Mouse (Mus musculus): ENCODE measurements around the gene Gm21954. TPM values are rescaled to one million over a fixed set of nuclear protein-coding genes. Genes with fewer than 3 reads are reported as not detected.

Gene Gm21954
- polyA plus RNA-seq, 1 experiment from 2014 or later: not detected

- WGBS: 32% methylated on average over 9 of the region's 9 CpGs
- Histone ChIP-seq H3K4me3 (ENCODE audit: low read depth, low read length) (no peak overlapping the region), H3K27ac (ENCODE audit: low read depth, low read length) (no peak overlapping the region), H3K36me3 (ENCODE audit: control insufficient read depth, insufficient read depth, low read length) (peaks cover 17% of the 10 kb centered on the region), H3K4me2 (ENCODE audit: low read length) (no peak overlapping the region), H3K9ac (ENCODE audit: low read length) (no peak overlapping the region), H3K27me3 (replicated peaks; ENCODE audit: control insufficient read depth, insufficient read depth, low read length) (no peaks in the 10 kb centered on the region), H3K9me3 (replicated peaks; ENCODE audit: control insufficient read depth, low read length) (no peaks in the 10 kb centered on the region), H3K4me1 (ENCODE audit: control insufficient read depth, insufficient read depth, low read length) (no peaks in the 10 kb centered on the region)
- DNase-seq (ENCODE audit: low spot score) (peak; percentile 19), ATAC-seq (no peak)
Measured at GRCm38 (mm10) chr3:55496462-55496941, 24.5 kb upstream of the Gm21954 start.

DNA sequence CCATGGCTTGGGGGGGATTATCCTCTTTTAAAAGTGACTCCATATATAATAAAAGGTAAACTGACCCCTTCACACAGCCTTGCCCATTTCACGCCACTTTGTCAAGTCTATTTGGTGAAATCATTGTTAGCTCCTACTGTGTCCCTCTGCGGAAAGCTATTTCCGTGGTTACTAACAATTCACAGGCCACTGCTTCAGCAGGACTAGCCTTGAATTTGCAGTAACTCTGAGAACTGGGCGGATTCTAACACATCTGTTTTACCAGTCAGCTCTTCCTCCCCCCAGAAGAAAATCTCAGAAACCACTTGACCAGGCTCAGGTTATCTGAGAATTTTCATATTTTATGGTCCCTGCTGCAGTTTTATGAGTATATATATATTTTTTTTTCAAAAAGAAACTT, 23.9 kb upstream of the Gm21954 start:
- ATAC-seq: no peak
- no peak for DNase-seq (ENCODE audit: low spot score)

DNA sequence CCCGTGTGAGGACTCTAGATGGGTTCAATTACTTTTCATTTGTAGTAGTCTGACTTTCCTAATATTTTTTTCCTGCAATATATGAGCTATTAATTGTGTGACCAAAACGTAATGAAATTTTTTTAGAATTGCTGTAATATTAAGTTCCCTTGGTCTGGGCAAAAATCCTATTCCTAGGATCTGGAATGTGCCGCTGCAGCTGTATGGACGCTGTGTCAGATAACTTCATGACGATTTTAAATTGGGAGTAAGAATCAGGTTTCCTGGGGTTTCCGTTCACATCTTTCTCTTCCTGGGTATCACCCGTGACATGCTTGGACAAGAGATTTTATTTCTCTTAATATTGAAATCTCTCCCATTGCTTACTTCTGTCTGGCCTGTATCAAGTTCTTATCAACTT, 23.2 kb upstream of the Gm21954 start:
- 93% methylated on average over 7 of the region's 7 CpGs for WGBS
- peaks cover 25% of the 10 kb centered on the region for H3K36me3 ChIP-seq (ENCODE audit: control insufficient read depth, insufficient read depth, low read length)
- no peaks in the 10 kb centered on the region for H3K4me1 ChIP-seq (ENCODE audit: control insufficient read depth, insufficient read depth, low read length)
- H3K9me3 ChIP-seq (replicated peaks; ENCODE audit: control insufficient read depth, low read length): no peaks in the 10 kb centered on the region
- no peak overlapping the region for H3K4me3 ChIP-seq (ENCODE audit: low read depth, low read length)
- H3K27ac ChIP-seq (ENCODE audit: low read depth, low read length): no peak overlapping the region
- ATAC-seq (no peak), DNase-seq (ENCODE audit: low spot score) (no peak)
- no peak overlapping the region for H3K9ac ChIP-seq (ENCODE audit: low read length)
- no peak overlapping the region for H3K4me2 ChIP-seq (ENCODE audit: low read length)
- no peaks in the 10 kb centered on the region for H3K27me3 ChIP-seq (replicated peaks; ENCODE audit: control insufficient read depth, insufficient read depth, low read length)

More for the DNA sequence above, 23.9 kb upstream of the Gm21954 start:
- 34% methylated on average over 4 of the region's 4 CpGs for WGBS
- Histone ChIP-seq H3K4me3 (ENCODE audit: low read depth, low read length) (no peak overlapping the region), H3K27ac (ENCODE audit: low read depth, low read length) (no peak overlapping the region), H3K4me2 (ENCODE audit: low read length) (no peak overlapping the region), H3K27me3 (replicated peaks; ENCODE audit: control insufficient read depth, insufficient read depth, low read length) (no peaks in the 10 kb centered on the region), H3K36me3 (ENCODE audit: control insufficient read depth, insufficient read depth, low read length) (peaks cover 24% of the 10 kb centered on the region), H3K9ac (ENCODE audit: low read length) (no peak overlapping the region), H3K4me1 (ENCODE audit: control insufficient read depth, insufficient read depth, low read length) (no peaks in the 10 kb centered on the region), H3K9me3 (replicated peaks; ENCODE audit: control insufficient read depth, low read length) (no peaks in the 10 kb centered on the region)

DNA sequence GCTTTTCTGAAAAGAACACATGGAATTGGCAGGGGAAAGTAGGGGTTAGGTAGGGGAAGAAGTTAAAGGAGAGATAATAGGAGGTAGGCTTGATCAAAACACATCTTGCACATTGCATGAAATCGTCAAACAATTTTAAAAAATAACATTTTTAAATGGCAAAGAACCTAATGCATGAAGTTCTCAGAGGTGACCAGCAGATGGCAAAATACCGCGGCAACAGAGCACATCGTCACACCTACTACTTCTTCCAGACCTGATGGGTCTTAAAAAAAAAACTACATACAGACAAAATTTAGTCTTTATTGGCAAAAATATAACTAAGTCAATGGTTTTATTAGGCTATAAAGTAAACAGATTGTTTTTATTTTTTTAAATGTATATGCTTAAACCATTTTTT, 22.3 kb upstream of the Gm21954 start:
- WGBS: 46% methylated on average over 4 of the region's 4 CpGs
- no peak for DNase-seq (ENCODE audit: low spot score)

DNA sequence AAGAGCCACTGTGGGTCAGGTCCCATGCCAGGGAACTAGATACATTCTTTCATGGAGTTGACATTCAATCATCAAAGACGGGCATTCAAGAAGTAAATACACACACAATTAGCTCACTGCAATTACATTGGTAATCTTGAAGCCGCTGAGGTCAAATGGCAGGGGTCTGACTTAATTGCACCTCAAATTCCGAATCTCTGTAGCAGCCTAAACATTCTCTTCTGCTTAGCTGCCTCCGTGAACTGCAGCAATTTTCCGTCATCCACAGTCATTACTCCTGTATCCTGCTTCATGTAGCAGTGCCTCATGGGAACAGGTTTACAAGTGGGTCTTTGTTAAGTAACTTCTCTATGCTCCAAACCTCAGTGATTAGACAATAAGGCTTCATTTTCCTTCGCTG, 20.0 kb upstream of the Gm21954 start:
- Histone ChIP-seq H3K4me1 (ENCODE audit: control insufficient read depth, insufficient read depth, low read length) (no peaks in the 10 kb centered on the region), H3K27me3 (replicated peaks; ENCODE audit: control insufficient read depth, insufficient read depth, low read length) (no peaks in the 10 kb centered on the region), H3K9me3 (replicated peaks; ENCODE audit: control insufficient read depth, low read length) (no peaks in the 10 kb centered on the region), H3K4me2 (ENCODE audit: low read length) (no peak overlapping the region), H3K36me3 (ENCODE audit: control insufficient read depth, insufficient read depth, low read length) (peaks cover 43% of the 10 kb centered on the region), H3K27ac (ENCODE audit: low read depth, low read length) (no peak overlapping the region), H3K4me3 (ENCODE audit: low read depth, low read length) (no peak overlapping the region), H3K9ac (ENCODE audit: low read length) (no peak overlapping the region)
- 11% methylated on average over 6 of the region's 6 CpGs for WGBS
- DNase-seq (ENCODE audit: low spot score) (peak; percentile 12), ATAC-seq (no peak)

More for the DNA sequence above, 22.3 kb upstream of the Gm21954 start:
- Histone ChIP-seq H3K4me1 (ENCODE audit: control insufficient read depth, insufficient read depth, low read length) (no peaks in the 10 kb centered on the region), H3K4me2 (ENCODE audit: low read length) (no peak overlapping the region), H3K36me3 (ENCODE audit: control insufficient read depth, insufficient read depth, low read length) (peaks cover 28% of the 10 kb centered on the region), H3K27ac (ENCODE audit: low read depth, low read length) (no peak overlapping the region), H3K9me3 (replicated peaks; ENCODE audit: control insufficient read depth, low read length) (no peaks in the 10 kb centered on the region), H3K4me3 (ENCODE audit: low read depth, low read length) (no peak overlapping the region), H3K27me3 (replicated peaks; ENCODE audit: control insufficient read depth, insufficient read depth, low read length) (no peaks in the 10 kb centered on the region), H3K9ac (ENCODE audit: low read length) (no peak overlapping the region)
- ATAC-seq: 0 out of 2 replicates have a peak, but pooled peaks have one; percentile 29

- Histone ChIP-seq H3K27me3 (replicated peaks; ENCODE audit: control insufficient read depth, insufficient read depth, low read length) (no peaks in the 10 kb centered on the region), H3K36me3 (ENCODE audit: control insufficient read depth, insufficient read depth, low read length) (peaks cover 59% of the 10 kb centered on the region), H3K9ac (ENCODE audit: low read length) (no peak overlapping the region), H3K4me3 (ENCODE audit: low read depth, low read length) (no peak overlapping the region), H3K27ac (ENCODE audit: low read depth, low read length) (no peak overlapping the region), H3K4me1 (ENCODE audit: control insufficient read depth, insufficient read depth, low read length) (no peaks in the 10 kb centered on the region), H3K4me2 (ENCODE audit: low read length) (no peak overlapping the region), H3K9me3 (replicated peaks; ENCODE audit: control insufficient read depth, low read length) (no peaks in the 10 kb centered on the region)
- 84% methylated on average over 12 of the region's 12 CpGs for WGBS
- ATAC-seq (no peak), DNase-seq (ENCODE audit: low spot score) (no peak)
Measured at GRCm38 (mm10) chr3:55489231-55489990, 17.4 kb upstream of the Gm21954 start.

DNA sequence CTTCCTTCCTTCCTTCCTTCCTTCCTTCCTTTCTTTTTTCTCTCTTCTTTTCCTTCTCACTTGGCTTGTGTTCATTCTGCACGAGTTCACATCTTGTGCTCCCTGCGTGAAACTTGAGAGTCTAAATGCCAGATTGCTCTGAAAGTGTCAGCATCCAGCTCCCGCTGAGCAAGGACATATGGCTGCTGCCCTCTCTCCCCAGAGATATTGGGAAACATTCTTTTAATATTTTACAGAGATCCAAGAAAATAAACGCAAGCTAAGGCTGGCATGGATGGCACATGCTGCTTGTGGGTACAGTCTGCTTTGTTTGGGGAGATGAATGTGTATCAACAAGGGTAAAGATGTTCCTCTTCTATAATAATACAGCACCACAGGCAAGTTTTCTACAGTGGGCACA, 11.3 kb upstream of the Gm21954 start:
- 50% methylated on average over 4 of the region's 4 CpGs for WGBS

GRCm38 (mm10) chr3:55481140-55481539, 9.1 kb upstream of the Gm21954 start:
- H3K36me3 ChIP-seq (ENCODE audit: control insufficient read depth, insufficient read depth, low read length): peaks cover 17% of the 10 kb centered on the region
- DNase-seq (ENCODE audit: low spot score) (no peak), ATAC-seq (no peak)
- no peak overlapping the region for H3K4me3 ChIP-seq (ENCODE audit: low read depth, low read length)
- no peak overlapping the region for H3K9ac ChIP-seq (ENCODE audit: low read length)
- no peaks in the 10 kb centered on the region for H3K9me3 ChIP-seq (replicated peaks; ENCODE audit: control insufficient read depth, low read length)
- no peaks in the 10 kb centered on the region for H3K4me1 ChIP-seq (ENCODE audit: control insufficient read depth, insufficient read depth, low read length)
- H3K27ac ChIP-seq (ENCODE audit: low read depth, low read length): no peak overlapping the region
- no peaks in the 10 kb centered on the region for H3K27me3 ChIP-seq (replicated peaks; ENCODE audit: control insufficient read depth, insufficient read depth, low read length)
- no peak overlapping the region for H3K4me2 ChIP-seq (ENCODE audit: low read length)
- 74% methylated on average over 1 of the region's 1 CpGs for WGBS

More for the DNA sequence above, 11.3 kb upstream of the Gm21954 start:
- no peaks in the 10 kb centered on the region for H3K9me3 ChIP-seq (replicated peaks; ENCODE audit: control insufficient read depth, low read length)
- H3K9ac ChIP-seq (ENCODE audit: low read length): no peak overlapping the region
- H3K27me3 ChIP-seq (replicated peaks; ENCODE audit: control insufficient read depth, insufficient read depth, low read length): no peaks in the 10 kb centered on the region
- DNase-seq (ENCODE audit: low spot score) (peak; percentile 12), ATAC-seq (no peak)
- H3K4me1 ChIP-seq (ENCODE audit: control insufficient read depth, insufficient read depth, low read length): no peaks in the 10 kb centered on the region
- no peak overlapping the region for H3K4me3 ChIP-seq (ENCODE audit: low read depth, low read length)
- H3K36me3 ChIP-seq (ENCODE audit: control insufficient read depth, insufficient read depth, low read length): peaks cover 30% of the 10 kb centered on the region
- H3K27ac ChIP-seq (ENCODE audit: low read depth, low read length): no peak overlapping the region
- no peak overlapping the region for H3K4me2 ChIP-seq (ENCODE audit: low read length)

DNA sequence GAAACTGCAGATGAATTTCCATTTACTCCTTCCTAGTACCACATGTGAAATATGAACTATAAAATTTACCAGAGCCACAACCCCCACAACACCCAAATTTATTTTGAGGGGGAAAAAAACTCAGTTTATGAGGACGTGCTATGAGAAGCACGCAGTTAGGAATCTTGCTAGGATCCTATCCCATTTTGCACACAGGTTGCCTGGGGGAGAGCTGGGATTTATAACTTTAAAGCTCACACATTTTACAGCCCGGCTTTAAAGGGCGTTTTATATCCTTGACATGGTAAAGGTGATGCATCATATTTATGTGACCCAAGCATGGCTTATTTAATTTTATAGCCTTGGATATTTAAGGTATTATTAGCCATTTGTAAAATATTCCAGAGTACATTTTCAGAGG, 7.3 kb upstream of the Gm21954 start:
- WGBS: 95% methylated on average over 4 of the region's 4 CpGs

More for the DNA sequence above, 7.3 kb upstream of the Gm21954 start:
- Histone ChIP-seq H3K4me2 (ENCODE audit: low read length) (no peak overlapping the region), H3K27me3 (replicated peaks; ENCODE audit: control insufficient read depth, insufficient read depth, low read length) (no peaks in the 10 kb centered on the region), H3K36me3 (ENCODE audit: control insufficient read depth, insufficient read depth, low read length) (peaks cover 7% of the 10 kb centered on the region; the same call in 1 of the 2 replicates), H3K9ac (ENCODE audit: low read length) (no peak overlapping the region), H3K27ac (ENCODE audit: low read depth, low read length) (no peak overlapping the region), H3K4me1 (ENCODE audit: control insufficient read depth, insufficient read depth, low read length) (no peaks in the 10 kb centered on the region), H3K4me3 (ENCODE audit: low read depth, low read length) (no peak overlapping the region), H3K9me3 (replicated peaks; ENCODE audit: control insufficient read depth, low read length) (no peaks in the 10 kb centered on the region)
- no peak for ATAC-seq
- no peak for DNase-seq (ENCODE audit: low spot score)
